Mouse (Mus musculus): ENCODE data around the gene Mamld1.

- TF ChIP-seq CTCF (IDR thresholded peaks at IDR 0.05; ENCODE audit: low read depth) (no peak), EP300 (IDR thresholded peaks at IDR 0.05; ENCODE audit: low read depth) (no peak)
These were observed 55.8 kb downstream of the Mamld1 start for GRCm38 (mm10) chrX:71105820-71106219.
